Mouse (Mus musculus): ENCODE results near the gene Gadl1. TPM values are rescaled to one million over a fixed set of nuclear protein-coding genes. Genes with fewer than 3 reads are reported as not detected.
"Not testable (repeated sequence)": the region's sequence is repeated elsewhere in the genome, so short reads cannot be mapped to it uniquely, and the experiment has no call there.

The Gadl1 gene
- polyA plus RNA-seq, 1 experiment from 2014 or later: 0.23 TPM

DNA sequence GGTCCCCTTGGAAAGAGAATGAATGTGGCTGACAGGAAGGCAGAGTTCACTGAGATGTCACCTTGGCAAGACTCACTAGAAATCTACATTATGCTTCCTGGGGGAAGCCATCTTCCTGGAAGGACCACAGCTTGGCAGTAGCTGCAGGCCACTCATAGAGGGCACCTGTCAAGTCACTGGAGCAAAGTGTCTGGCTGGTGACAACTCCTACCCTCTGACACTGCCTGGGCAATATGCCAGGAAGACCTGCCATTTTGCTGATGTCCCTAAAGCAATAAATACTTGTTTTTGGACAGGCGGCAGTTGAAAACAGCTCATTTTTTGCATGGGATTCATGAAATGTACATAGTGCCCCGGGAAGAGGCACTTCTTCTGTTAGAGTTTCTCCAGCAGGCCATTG, 119.8 kb downstream of the Gadl1 start:
- Histone ChIP-seq H3K4me2 (replicated peaks) (no peak overlapping the region), H3K27me3 (ENCODE audit: control insufficient read depth, insufficient read depth, low read length) (no peaks in the 10 kb centered on the region), H3K9me3 (ENCODE audit: control insufficient read depth, low read length) (no peaks in the 10 kb centered on the region), H3K4me3 (replicated peaks; ENCODE audit: low read length) (no peak overlapping the region), H3K9ac (no peak overlapping the region), H3K27ac (no peak overlapping the region), H3K36me3 (replicated peaks; ENCODE audit: control insufficient read depth, insufficient read depth) (no peaks in the 10 kb centered on the region), H3K4me1 (replicated peaks; ENCODE audit: control insufficient read depth, insufficient read depth, low read length) (no peaks in the 10 kb centered on the region)
- no peak for ATAC-seq (ENCODE audit: low FRiP score)
- no peak for DNase-seq (ENCODE audit: low spot score)
- WGBS: 85% methylated on average over 2 of the region's 2 CpGs

DNA sequence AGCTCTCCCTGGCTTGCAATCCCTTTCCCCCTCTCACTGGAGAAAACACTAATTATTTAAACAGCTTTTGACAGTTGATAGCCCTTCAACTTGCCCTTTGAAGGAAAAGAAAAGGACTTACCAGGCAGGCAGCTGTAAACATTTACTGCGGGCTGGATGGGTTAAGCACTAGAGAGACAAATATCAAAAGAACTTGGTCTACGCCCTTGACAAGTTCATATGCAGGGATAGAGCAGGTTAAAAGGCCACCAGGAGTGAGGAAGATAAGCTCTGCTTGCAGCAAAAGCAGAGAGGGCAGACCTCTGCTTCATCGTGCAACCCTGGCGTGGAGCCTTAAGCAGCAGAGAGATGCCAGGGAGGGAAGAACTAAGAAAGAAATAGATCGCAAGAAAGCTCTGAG, 123.5 kb downstream of the Gadl1 start:
- Histone ChIP-seq H3K4me2 (replicated peaks) (no peak overlapping the region), H3K27ac (no peak overlapping the region), H3K4me3 (replicated peaks; ENCODE audit: low read length) (no peak overlapping the region), H3K9ac (no peak overlapping the region), H3K9me3 (ENCODE audit: control insufficient read depth, low read length) (no peaks in the 10 kb centered on the region), H3K27me3 (ENCODE audit: control insufficient read depth, insufficient read depth, low read length) (no peaks in the 10 kb centered on the region), H3K4me1 (replicated peaks; ENCODE audit: control insufficient read depth, insufficient read depth, low read length) (no peaks in the 10 kb centered on the region), H3K36me3 (replicated peaks; ENCODE audit: control insufficient read depth, insufficient read depth) (no peaks in the 10 kb centered on the region)
- ATAC-seq (ENCODE audit: low FRiP score) (no peak), DNase-seq (ENCODE audit: low spot score) (no peak)
- WGBS: 76% methylated on average over 5 of the region's 5 CpGs

DNA sequence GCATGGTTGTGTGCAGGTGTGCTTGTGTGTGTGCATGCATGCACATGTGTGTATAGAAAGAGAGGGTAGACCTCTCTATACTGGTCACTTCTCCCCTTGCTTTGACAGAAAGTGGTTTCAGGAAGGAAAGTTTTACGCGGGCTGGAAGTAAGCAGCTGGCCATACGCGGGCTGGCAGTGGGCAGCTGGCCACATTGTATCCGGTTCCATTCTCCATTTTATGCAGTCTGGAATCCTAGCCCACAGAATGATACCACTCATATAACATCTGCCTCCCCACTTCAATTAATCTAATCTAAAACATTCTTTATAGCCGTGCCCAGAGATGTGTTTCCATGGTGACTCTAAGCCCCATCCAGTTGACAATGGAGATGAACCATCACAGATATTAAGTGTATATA, 129.0 kb downstream of the Gadl1 start:
- Histone ChIP-seq H3K36me3 (replicated peaks; ENCODE audit: control insufficient read depth, insufficient read depth) (no peaks in the 10 kb centered on the region), H3K27me3 (ENCODE audit: control insufficient read depth, insufficient read depth, low read length) (no peaks in the 10 kb centered on the region), H3K27ac (no peak overlapping the region), H3K4me1 (replicated peaks; ENCODE audit: control insufficient read depth, insufficient read depth, low read length) (0 out of 2 replicates have a peak, but pooled peaks cover 4% of the 10 kb centered on the region), H3K9me3 (ENCODE audit: control insufficient read depth, low read length) (no peaks in the 10 kb centered on the region), H3K4me2 (replicated peaks) (no peak overlapping the region), H3K9ac (no peak overlapping the region), H3K4me3 (replicated peaks; ENCODE audit: low read length) (no peak overlapping the region)
- ATAC-seq (ENCODE audit: low FRiP score): no peak
- 77% methylated on average over 6 of the region's 6 CpGs for WGBS
- DNase-seq (ENCODE audit: low spot score): no peak

DNA sequence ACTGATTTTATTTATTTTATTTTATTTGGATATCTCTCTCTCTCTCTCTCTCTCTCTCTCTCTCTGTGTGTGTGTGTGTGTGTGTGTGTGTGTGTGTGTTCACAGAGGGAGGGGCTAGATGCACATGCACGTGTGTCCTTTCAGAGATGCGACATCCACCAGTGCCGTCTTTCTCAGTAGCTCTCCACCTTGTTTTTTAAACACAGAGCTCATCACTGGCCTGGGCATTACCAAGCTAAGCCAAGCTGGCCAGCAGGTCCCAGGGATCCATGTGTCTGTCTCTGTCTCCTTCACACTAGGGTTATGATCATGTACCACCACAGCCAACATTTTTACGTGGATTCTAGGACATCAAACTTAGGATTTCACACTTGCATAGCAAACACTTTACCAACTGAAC, 130.7 kb downstream of the Gadl1 start:
- Histone ChIP-seq H3K36me3 (replicated peaks; ENCODE audit: control insufficient read depth, insufficient read depth) (no peaks in the 10 kb centered on the region), H3K9me3 (ENCODE audit: control insufficient read depth, low read length) (no peaks in the 10 kb centered on the region), H3K27me3 (ENCODE audit: control insufficient read depth, insufficient read depth, low read length) (no peaks in the 10 kb centered on the region), H3K9ac (no peak overlapping the region), H3K4me3 (replicated peaks; ENCODE audit: low read length) (no peak overlapping the region), H3K4me1 (replicated peaks; ENCODE audit: control insufficient read depth, insufficient read depth, low read length) (0 out of 2 replicates have a peak, but pooled peaks cover 4% of the 10 kb centered on the region), H3K27ac (no peak overlapping the region), H3K4me2 (replicated peaks) (no peak overlapping the region)
- WGBS: 86% methylated on average over 4 of the region's 4 CpGs
- DNase-seq (ENCODE audit: low spot score) (no peak), ATAC-seq (ENCODE audit: low FRiP score) (no peak)

DNA sequence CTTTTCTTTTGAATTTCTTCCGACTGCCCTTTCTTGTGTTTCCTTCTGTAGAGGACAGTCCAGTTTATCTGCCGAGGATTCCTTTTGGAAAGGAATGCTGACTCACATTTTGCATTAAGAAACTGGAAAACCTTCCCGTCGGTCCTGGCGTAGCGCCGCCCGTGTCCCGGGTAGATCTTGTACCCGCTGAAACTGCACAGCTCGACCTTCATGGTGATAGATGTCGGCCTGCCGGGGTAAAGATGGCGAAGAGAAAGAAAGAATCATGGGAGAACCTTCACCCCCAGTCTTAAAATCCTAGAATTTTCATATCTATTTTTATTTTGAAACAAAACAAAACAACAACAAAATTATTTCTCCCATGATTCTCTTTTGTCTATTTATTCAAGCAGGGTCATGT, 131.6 kb downstream of the Gadl1 start:
- not testable (repeated sequence) for H3K9ac ChIP-seq; H3K4me1 ChIP-seq (replicated peaks; ENCODE audit: control insufficient read depth, insufficient read depth, low read length); H3K27me3 ChIP-seq (ENCODE audit: control insufficient read depth, insufficient read depth, low read length); H3K4me3 ChIP-seq (replicated peaks; ENCODE audit: low read length); H3K36me3 ChIP-seq (replicated peaks; ENCODE audit: control insufficient read depth, insufficient read depth); H3K9me3 ChIP-seq (ENCODE audit: control insufficient read depth, low read length); H3K4me2 ChIP-seq (replicated peaks); H3K27ac ChIP-seq; ATAC-seq (ENCODE audit: low FRiP score); DNase-seq (ENCODE audit: low spot score)
- WGBS: 95% methylated on average over 14 of the region's 14 CpGs

DNA sequence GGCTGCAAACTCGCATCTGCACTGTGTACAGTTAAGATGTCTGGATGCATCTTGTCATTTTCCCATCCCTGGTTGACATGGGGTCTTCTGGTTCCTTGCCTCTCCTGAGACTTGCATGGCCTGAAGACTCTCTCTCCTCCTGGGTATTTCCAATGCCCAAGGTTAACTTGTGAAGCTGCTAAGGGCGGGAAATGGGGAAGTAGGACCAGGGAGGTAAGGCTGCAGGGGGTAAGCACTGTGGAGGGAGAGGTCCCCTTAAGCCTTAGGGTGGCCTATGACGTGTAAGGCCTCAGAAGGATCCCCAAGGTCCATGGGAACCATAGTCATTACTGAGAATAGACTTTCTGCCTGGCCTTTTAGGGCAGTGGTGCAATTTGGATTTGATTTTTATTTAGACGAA, 132.1 kb downstream of the Gadl1 start:
- Histone ChIP-seq H3K27ac (0 out of 2 replicates have a peak overlapping the region, but pooled peaks have one; percentile 38), H3K9ac (no peak overlapping the region), H3K4me1 (replicated peaks; ENCODE audit: control insufficient read depth, insufficient read depth, low read length) (0 out of 2 replicates have a peak, but pooled peaks cover 4% of the 10 kb centered on the region), H3K4me3 (replicated peaks; ENCODE audit: low read length) (no peak overlapping the region), H3K9me3 (ENCODE audit: control insufficient read depth, low read length) (no peaks in the 10 kb centered on the region), H3K27me3 (ENCODE audit: control insufficient read depth, insufficient read depth, low read length) (no peaks in the 10 kb centered on the region), H3K36me3 (replicated peaks; ENCODE audit: control insufficient read depth, insufficient read depth) (no peaks in the 10 kb centered on the region), H3K4me2 (replicated peaks) (no peak overlapping the region)
- WGBS: 75% methylated on average over 4 of the region's 4 CpGs
- DNase-seq (ENCODE audit: low spot score) (no peak), ATAC-seq (ENCODE audit: low FRiP score) (no peak)

DNA sequence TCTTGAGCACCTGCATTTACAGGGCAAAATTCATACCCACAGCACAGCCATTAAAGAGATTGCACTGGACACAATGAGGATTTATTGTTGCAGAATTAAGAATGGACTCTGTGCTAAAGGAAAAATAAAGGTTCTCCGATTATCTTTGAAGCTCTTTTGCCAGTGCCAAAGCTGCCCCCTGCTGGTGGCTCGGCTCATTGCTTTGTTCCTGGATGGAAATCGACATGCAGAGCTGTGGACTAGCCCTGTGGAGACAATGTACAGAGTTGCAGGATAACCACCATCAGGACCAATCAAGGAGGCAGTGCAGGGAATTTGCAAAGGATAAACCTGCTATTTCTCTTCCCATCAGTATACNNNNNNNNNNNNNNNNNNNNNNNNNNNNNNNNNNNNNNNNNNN, 132.5 kb downstream of the Gadl1 start:
- Histone ChIP-seq H3K27ac (0 out of 2 replicates have a peak overlapping the region, but pooled peaks have one; percentile 38), H3K9ac (no peak overlapping the region)
- ATAC-seq (ENCODE audit: low FRiP score): no peak; the same call in 1 of the 2 replicates

DNA sequence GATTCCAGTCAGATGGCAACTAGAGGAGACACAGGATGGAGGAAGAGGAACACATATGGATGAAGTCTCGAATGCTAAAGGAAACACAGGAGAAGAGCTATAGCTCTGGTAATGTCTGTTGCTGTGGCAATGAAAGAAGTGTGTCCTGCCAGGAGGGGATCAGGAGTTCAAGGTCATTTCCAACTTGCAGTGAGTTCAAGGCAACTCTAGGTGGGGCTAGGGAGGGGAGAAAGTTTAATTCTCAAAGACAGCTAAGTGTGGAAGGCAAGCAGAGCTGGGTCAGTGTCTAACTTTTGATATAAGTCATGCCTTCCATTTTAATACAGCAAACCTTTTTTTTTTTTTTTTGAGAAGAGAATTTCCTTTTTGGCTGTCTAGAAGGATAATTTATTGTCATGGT, 140.7 kb downstream of the Gadl1 start:
- Histone ChIP-seq H3K4me3 (replicated peaks; ENCODE audit: low read length) (no peak overlapping the region), H3K36me3 (replicated peaks; ENCODE audit: control insufficient read depth, insufficient read depth) (no peaks in the 10 kb centered on the region), H3K4me1 (replicated peaks; ENCODE audit: control insufficient read depth, insufficient read depth, low read length) (no peaks in the 10 kb centered on the region), H3K9me3 (ENCODE audit: control insufficient read depth, low read length) (no peaks in the 10 kb centered on the region), H3K27me3 (ENCODE audit: control insufficient read depth, insufficient read depth, low read length) (no peaks in the 10 kb centered on the region), H3K4me2 (replicated peaks) (no peak overlapping the region), H3K27ac (no peak overlapping the region), H3K9ac (no peak overlapping the region)
- DNase-seq (ENCODE audit: low spot score): no peak
- WGBS: 87% methylated on average over 1 of the region's 1 CpGs
- no peak for ATAC-seq (ENCODE audit: low FRiP score)

More for the DNA sequence above, 132.5 kb downstream of the Gadl1 start:
- no peak overlapping the region for H3K4me3 ChIP-seq (replicated peaks; ENCODE audit: low read length)
- H3K4me1 ChIP-seq (replicated peaks; ENCODE audit: control insufficient read depth, insufficient read depth, low read length): 0 out of 2 replicates have a peak, but pooled peaks cover 4% of the 10 kb centered on the region
- H3K9me3 ChIP-seq (ENCODE audit: control insufficient read depth, low read length): no peaks in the 10 kb centered on the region
- peak; percentile 95 for DNase-seq (ENCODE audit: low spot score)
- no peaks in the 10 kb centered on the region for H3K27me3 ChIP-seq (ENCODE audit: control insufficient read depth, insufficient read depth, low read length)
- 12% methylated on average over 3 of the region's 3 CpGs for WGBS
- H3K36me3 ChIP-seq (replicated peaks; ENCODE audit: control insufficient read depth, insufficient read depth): no peaks in the 10 kb centered on the region
- no peak overlapping the region for H3K4me2 ChIP-seq (replicated peaks)

DNA sequence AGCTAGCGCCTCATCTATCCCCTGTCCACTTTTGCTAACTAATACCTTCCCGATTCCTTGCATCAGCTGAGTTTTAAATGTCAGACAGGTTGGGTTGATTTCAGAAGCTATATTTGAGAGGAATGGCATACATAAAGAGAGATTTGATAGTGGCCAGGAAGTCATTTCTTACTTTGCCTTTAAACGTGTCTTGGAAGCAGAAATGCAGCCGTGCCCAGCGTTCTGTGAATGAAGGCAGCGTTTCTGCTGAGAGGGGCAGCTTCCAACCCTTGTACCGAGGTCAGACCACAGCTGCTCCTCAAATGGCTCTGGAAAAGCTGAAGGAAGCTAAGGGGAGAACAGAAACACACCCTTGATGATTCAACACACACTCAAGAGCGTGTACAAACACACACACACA, 144.7 kb downstream of the Gadl1 start:
- WGBS: 84% methylated on average over 8 of the region's 8 CpGs
- H3K27ac ChIP-seq: no peak overlapping the region
- DNase-seq (ENCODE audit: low spot score) (no peak), ATAC-seq (ENCODE audit: low FRiP score) (no peak)
- H3K27me3 ChIP-seq (ENCODE audit: control insufficient read depth, insufficient read depth, low read length): no peaks in the 10 kb centered on the region
- no peaks in the 10 kb centered on the region for H3K4me1 ChIP-seq (replicated peaks; ENCODE audit: control insufficient read depth, insufficient read depth, low read length)
- H3K4me3 ChIP-seq (replicated peaks; ENCODE audit: low read length): no peak overlapping the region
- H3K36me3 ChIP-seq (replicated peaks; ENCODE audit: control insufficient read depth, insufficient read depth): no peaks in the 10 kb centered on the region
- no peak overlapping the region for H3K4me2 ChIP-seq (replicated peaks)
- no peak overlapping the region for H3K9ac ChIP-seq
- H3K9me3 ChIP-seq (ENCODE audit: control insufficient read depth, low read length): no peaks in the 10 kb centered on the region

DNA sequence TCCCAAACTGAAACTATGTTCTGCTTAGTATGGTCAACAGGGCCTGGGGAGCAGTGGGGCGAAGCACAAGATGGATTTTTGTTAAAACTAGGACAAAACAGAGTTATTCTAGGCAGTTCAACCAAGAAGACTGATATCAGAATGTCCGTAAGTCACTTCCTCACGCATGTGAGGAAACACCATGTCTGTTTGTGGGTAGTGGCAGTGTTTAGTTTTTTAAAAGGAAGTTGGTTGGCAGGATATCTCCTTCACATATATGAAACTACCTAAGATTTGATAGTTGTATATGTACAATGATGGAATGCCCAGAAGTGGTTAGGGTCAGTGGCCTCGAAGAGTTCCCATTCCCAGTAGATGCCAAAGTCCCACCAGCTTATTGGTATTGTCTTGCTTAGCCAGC, 149.2 kb downstream of the Gadl1 start:
- DNase-seq (ENCODE audit: low spot score): no peak

More for the DNA sequence above, 149.2 kb downstream of the Gadl1 start:
- ATAC-seq (ENCODE audit: low FRiP score): no peak
- no peaks in the 10 kb centered on the region for H3K36me3 ChIP-seq (replicated peaks; ENCODE audit: control insufficient read depth, insufficient read depth)
- H3K4me3 ChIP-seq (replicated peaks; ENCODE audit: low read length): no peak overlapping the region
- H3K27ac ChIP-seq: no peak overlapping the region
- no peak overlapping the region for H3K9ac ChIP-seq
- 93% methylated on average over 4 of the region's 4 CpGs for WGBS
- no peak overlapping the region for H3K4me2 ChIP-seq (replicated peaks)
- H3K9me3 ChIP-seq (ENCODE audit: control insufficient read depth, low read length): no peaks in the 10 kb centered on the region
- no peaks in the 10 kb centered on the region for H3K27me3 ChIP-seq (ENCODE audit: control insufficient read depth, insufficient read depth, low read length)
- H3K4me1 ChIP-seq (replicated peaks; ENCODE audit: control insufficient read depth, insufficient read depth, low read length): no peaks in the 10 kb centered on the region
